Mouse (Mus musculus) A20 (cell line): ENCODE results near the gene Fndc3b.

Experiments used
- DNase-seq: peaks from one replicate; pipeline ENCODE4 v3.0.0-alpha.2; 2011; ENCODE audit warnings: low read depth, low spot score

Gene Fndc3b

GRCm38 (mm10) chr3:27592728-27593484 lies 118.2 kb downstream of the Fndc3b start:
- no peak for DNase-seq

GRCm38 (mm10) chr3:27590823-27591222 lies 120.3 kb downstream of the Fndc3b start:
- DNase-seq, result no peak

- DNase-seq, result no peak
Observed at GRCm38 (mm10) chr3:27589305-27589704, 121.8 kb downstream of the Fndc3b start.

GRCm38 (mm10) chr3:27588604-27589003 lies 122.5 kb downstream of the Fndc3b start:
- no peak for DNase-seq

- no peak for DNase-seq
Observed at GRCm38 (mm10) chr3:27584607-27585605, 126.2 kb downstream of the Fndc3b start.

- DNase-seq, result no peak
Observed at GRCm38 (mm10) chr3:27581931-27582840, 128.9 kb downstream of the Fndc3b start.

- DNase-seq, result no peak
Observed at GRCm38 (mm10) chr3:27580956-27581355, 130.2 kb downstream of the Fndc3b start.

- no peak for DNase-seq
Observed at GRCm38 (mm10) chr3:27579894-27580613, 131.1 kb downstream of the Fndc3b start.

GRCm38 (mm10) chr3:27579229-27579628 lies 131.9 kb downstream of the Fndc3b start:
- peak; percentile 86 for DNase-seq

GRCm38 (mm10) chr3:27577349-27578025 lies 133.6 kb downstream of the Fndc3b start:
- DNase-seq, result peak; percentile 56

- no peak for DNase-seq
Observed at GRCm38 (mm10) chr3:27574241-27574640, 136.9 kb downstream of the Fndc3b start.

GRCm38 (mm10) chr3:27573458-27573857 lies 137.6 kb downstream of the Fndc3b start:
- DNase-seq, result no peak

GRCm38 (mm10) chr3:27572305-27572704 lies 138.8 kb downstream of the Fndc3b start:
- no peak for DNase-seq

- DNase-seq, result no peak
Observed at GRCm38 (mm10) chr3:27565314-27565713, 145.8 kb downstream of the Fndc3b start.

- DNase-seq, result no peak
Observed at GRCm38 (mm10) chr3:27563047-27563624, 148.0 kb downstream of the Fndc3b start.

GRCm38 (mm10) chr3:27562476-27562875 lies 148.6 kb downstream of the Fndc3b start:
- DNase-seq, result no peak

- no peak for DNase-seq
Observed at GRCm38 (mm10) chr3:27561921-27562320, 149.2 kb downstream of the Fndc3b start.

- no peak for DNase-seq
Observed at GRCm38 (mm10) chr3:27559316-27559715, 151.8 kb downstream of the Fndc3b start.

GRCm38 (mm10) chr3:27557100-27558004 lies 153.8 kb downstream of the Fndc3b start:
- DNase-seq, result no peak
